Mouse (Mus musculus): Measurements from ENCODE around the gene Hist3h2ba.

Gene Hist3h2ba

DNA sequence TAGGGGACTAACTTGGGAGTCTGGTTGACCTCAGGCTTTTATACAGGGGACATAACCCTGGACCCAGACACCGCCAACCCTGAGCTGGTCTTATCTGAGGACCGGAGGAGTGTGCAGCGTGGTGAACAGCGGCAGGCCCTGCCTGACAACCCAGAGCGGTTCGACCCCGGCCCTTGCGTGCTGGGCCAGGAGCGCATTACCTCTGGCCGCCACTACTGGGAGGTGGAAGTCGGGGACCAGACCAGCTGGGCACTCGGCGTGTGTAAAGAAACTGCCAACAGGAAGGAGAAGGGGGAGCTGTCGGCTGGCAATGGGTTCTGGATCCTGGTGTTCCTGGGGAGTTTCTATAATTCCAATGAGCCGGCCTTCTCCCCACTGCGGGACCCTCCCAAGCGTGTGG lies 41.4 kb downstream of the Hist3h2ba start:
- DNase-seq: no peak

DNA sequence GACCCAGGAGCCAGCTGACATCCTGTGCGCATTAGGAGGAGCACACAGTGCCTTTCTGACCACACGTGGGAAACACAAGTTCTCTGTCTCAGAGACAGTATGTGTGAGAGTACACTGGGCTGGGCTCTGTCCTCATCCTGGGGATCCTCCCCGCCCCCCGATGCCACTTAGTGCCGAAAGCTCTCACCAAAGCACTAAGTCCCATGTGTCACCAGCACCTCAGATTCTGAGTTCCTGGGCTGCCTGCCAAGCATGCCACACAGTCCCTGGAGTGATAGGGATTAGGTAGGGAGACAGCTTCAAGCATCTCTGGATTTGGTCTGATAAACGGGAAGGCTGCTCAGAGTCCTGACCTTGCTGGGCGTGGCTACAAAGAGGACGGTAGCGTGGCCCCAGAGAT lies 42.1 kb downstream of the Hist3h2ba start:
- DNase-seq: no peak

- DNase-seq: no peak
Measured at GRCm38 (mm10) chr11:58991911-58992310, 43.2 kb downstream of the Hist3h2ba start.

DNA sequence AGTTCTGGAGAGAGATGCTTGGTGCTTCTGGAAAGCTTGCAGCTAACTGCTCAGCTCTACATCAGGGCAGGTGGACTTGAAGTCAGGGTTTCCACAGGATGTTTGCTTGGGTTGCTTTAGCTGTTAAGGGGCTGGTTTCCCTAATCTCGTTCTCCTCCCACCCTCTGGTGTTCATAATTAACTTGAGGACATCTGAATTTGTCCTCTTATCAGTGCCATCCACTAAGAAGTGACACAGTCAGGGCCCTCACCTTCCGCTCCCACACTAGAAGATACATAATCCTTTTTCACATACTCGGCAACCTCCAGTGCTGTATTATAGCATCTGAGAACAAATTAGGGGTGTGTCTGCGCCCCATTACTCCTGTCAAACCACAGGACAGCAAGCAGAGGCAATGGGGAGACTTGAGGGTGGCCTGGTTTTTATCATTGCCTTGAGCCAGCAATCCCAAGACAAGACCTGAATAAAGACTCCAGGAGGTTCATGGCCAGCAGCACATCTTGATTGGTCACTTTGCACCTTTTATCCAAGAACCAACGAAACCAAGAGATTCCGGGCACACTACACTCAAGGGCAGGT lies 44.5 kb downstream of the Hist3h2ba start:
- no peak for DNase-seq

- no peak for DNase-seq
Measured at GRCm38 (mm10) chr11:58994337-58994826, 45.7 kb downstream of the Hist3h2ba start.

DNA sequence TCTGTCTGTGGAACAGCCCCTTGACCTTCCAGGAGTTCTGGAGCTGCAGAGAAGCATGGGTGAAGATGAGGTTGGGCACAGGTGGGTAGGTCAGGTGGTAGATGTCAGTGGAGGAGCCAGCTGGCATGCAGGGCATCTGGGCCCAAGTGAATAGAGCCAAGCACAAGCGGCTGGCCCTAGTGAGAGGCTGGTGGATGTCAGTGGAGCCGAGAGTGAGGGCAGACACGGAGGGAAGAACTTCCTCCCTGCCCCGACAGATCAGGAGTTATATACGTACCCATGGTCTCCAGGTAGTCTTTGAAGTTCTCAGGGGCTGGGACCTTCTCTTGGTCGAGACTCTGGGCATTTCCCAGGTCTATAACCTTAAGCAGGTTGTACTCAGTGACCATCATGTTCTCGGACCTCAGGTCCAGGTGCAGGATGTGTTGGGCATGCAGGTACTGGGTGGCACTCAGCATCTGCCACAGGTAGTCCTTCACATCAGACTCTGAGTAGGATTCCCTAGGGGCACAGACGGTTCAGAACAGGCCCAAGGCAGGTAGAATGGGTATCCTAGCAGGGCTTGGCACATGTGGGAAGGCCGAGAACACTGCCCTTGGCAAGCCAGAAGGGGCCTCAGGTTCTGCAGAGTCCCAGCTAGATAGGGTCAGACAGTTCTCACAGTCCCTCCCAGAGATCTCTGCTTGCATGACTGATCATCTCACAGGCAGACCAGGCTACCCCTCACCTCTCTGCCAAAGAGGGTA lies 46.5 kb downstream of the Hist3h2ba start:
- DNase-seq: no peak

DNA sequence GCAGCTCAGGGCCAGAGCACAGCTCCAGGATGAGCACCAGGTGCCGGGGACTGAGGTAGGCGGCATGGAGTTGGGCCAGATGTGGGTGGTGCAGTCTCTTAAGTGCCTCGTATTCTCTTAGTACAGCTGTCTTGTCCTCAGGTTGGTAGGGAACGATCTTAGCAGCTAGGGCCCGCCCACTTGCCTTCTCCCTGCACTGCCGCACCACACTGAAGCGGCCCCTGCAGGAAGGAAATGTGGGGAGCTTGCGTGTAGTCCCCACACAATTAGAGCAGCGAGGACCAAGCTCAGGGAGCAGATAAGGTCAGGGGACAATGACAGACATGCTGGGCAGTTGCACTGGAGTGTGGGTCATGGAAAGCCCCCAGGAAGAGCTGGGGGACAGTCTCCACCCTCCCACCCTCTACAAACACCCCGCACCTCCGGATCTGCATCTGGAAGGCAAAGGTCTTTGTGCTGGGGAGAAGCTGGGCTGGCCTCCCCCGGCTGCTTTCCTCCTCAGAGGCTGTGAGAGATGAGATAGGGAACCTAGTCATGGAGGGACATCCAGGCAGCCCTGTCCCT lies 47.2 kb downstream of the Hist3h2ba start:
- DNase-seq: no peak

DNA sequence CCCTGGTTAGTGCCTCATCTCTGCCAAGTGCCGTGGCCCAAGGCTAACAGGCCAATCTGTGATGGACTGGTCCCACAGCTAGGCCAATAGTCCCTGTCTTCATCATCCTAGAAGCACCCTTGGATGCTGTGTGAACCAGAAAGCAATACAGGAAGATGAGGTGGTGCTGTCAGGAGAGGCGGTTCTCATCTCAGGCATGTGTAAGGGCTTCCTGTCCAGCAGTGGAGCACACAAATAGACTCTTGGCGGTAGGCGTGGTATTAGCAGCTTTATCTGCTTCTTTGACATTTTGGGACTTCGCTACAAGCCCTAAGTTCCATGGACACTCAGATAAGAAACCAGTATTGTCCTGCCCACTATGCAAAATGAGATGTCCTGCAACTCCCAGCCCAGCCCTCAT lies 48.8 kb downstream of the Hist3h2ba start:
- no peak for DNase-seq
